Mouse (Mus musculus) lung, postnatal 0 days (tissue): Measurements from ENCODE around the gene Tcn2.
"Not testable (repeated sequence)": the region's sequence is repeated elsewhere in the genome, so short reads cannot be mapped to it uniquely, and the experiment has no call there.

Experiments used
- CTCF ChIP-seq: IDR thresholded peaks from 2 replicates; pipeline ENCODE4 v1.5.1; 2016; ENCODE audit warnings: antibody characterized with exemption, mild to moderate bottlenecking
- EP300 ChIP-seq: IDR thresholded peaks from 2 replicates; pipeline ENCODE4 v1.6.1; 2016; ENCODE audit warnings: antibody characterized with exemption, mild to moderate bottlenecking, control low read depth

GRCm38 (mm10) chr11:3911440-3911839 lies 20.5 kb downstream of the Tcn2 start:
- not testable (repeated sequence) for TF ChIP-seq CTCF, EP300
